Mouse (Mus musculus) cerebellum, adult 9-10 months (tissue): Measurements from ENCODE around the gene Dnm3.

Source experiments
- DNase-seq: peaks from one replicate; pipeline ENCODE4 v3.0.0; 2022

The Dnm3 gene

GRCm38 (mm10) chr1:162016982-162017381 lies 460.9 kb downstream of the Dnm3 start:
- DNase-seq = no peak

- no peak for DNase-seq
Observed at GRCm38 (mm10) chr1:162015247-162015862, 462.5 kb downstream of the Dnm3 start.

- DNase-seq = no peak
Observed at GRCm38 (mm10) chr1:162013561-162013960, 464.3 kb downstream of the Dnm3 start.

GRCm38 (mm10) chr1:162011523-162012245 lies 466.1 kb downstream of the Dnm3 start:
- DNase-seq = no peak

GRCm38 (mm10) chr1:162009086-162009485 lies 468.7 kb downstream of the Dnm3 start:
- no peak for DNase-seq

GRCm38 (mm10) chr1:162008631-162009067 lies 469.2 kb downstream of the Dnm3 start:
- no peak for DNase-seq

- no peak for DNase-seq
Observed at GRCm38 (mm10) chr1:162008208-162008607, 469.6 kb downstream of the Dnm3 start.

- DNase-seq = no peak
Observed at GRCm38 (mm10) chr1:162006109-162006508, 471.7 kb downstream of the Dnm3 start.

GRCm38 (mm10) chr1:162004821-162005770 lies 472.7 kb downstream of the Dnm3 start:
- DNase-seq = no peak

- no peak for DNase-seq
Observed at GRCm38 (mm10) chr1:162004518-162004780, 473.4 kb downstream of the Dnm3 start.

GRCm38 (mm10) chr1:162003729-162004517 lies 473.9 kb downstream of the Dnm3 start:
- no peak for DNase-seq

GRCm38 (mm10) chr1:162001328-162001727 lies 476.5 kb downstream of the Dnm3 start:
- peak; percentile 63 for DNase-seq

GRCm38 (mm10) chr1:161999882-162000371 lies 477.9 kb downstream of the Dnm3 start:
- peak; percentile 77 for DNase-seq

GRCm38 (mm10) chr1:161999338-161999737 lies 478.5 kb downstream of the Dnm3 start:
- DNase-seq = no peak

- no peak for DNase-seq
Observed at GRCm38 (mm10) chr1:161998781-161999180, 479.1 kb downstream of the Dnm3 start.

GRCm38 (mm10) chr1:161992389-161992788 lies 485.4 kb downstream of the Dnm3 start:
- DNase-seq = no peak

- DNase-seq = no peak
Observed at GRCm38 (mm10) chr1:161991846-161992245, 486.0 kb downstream of the Dnm3 start.

GRCm38 (mm10) chr1:161990684-161991578 lies 486.9 kb downstream of the Dnm3 start:
- no peak for DNase-seq

- no peak for DNase-seq
Observed at GRCm38 (mm10) chr1:161983979-161984566, 493.8 kb downstream of the Dnm3 start.

GRCm38 (mm10) chr1:161983451-161983850 lies 494.4 kb downstream of the Dnm3 start:
- no peak for DNase-seq
